Mouse (Mus musculus) MEL (cell line): ENCODE results near the gene Pi4ka.

Experiments used
- POLR2A ChIP-seq, 2 experiments: IDR thresholded peaks; 2 replicates each; pipeline ENCODE4 v1.6.1; 2011 to 2012; ENCODE audit warnings: low read length in 2 of 2, mild to moderate bottlenecking in 2 of 2, control low read depth in 1 of 2, improper control_type of control experiment in 1 of 2, low read depth in 1 of 2, moderate library complexity in 1 of 2; ENCODE audit not compliant: control insufficient read depth in 1 of 2, insufficient read depth in 1 of 2, poor library complexity in 1 of 2
- RCOR1 ChIP-seq: IDR thresholded peaks from 2 replicates; pipeline ENCODE4 v1.6.1; 2012; ENCODE audit warnings: low read depth, mild to moderate bottlenecking, inconsistent platforms, low read length, improper control_type of control experiment

DNA sequence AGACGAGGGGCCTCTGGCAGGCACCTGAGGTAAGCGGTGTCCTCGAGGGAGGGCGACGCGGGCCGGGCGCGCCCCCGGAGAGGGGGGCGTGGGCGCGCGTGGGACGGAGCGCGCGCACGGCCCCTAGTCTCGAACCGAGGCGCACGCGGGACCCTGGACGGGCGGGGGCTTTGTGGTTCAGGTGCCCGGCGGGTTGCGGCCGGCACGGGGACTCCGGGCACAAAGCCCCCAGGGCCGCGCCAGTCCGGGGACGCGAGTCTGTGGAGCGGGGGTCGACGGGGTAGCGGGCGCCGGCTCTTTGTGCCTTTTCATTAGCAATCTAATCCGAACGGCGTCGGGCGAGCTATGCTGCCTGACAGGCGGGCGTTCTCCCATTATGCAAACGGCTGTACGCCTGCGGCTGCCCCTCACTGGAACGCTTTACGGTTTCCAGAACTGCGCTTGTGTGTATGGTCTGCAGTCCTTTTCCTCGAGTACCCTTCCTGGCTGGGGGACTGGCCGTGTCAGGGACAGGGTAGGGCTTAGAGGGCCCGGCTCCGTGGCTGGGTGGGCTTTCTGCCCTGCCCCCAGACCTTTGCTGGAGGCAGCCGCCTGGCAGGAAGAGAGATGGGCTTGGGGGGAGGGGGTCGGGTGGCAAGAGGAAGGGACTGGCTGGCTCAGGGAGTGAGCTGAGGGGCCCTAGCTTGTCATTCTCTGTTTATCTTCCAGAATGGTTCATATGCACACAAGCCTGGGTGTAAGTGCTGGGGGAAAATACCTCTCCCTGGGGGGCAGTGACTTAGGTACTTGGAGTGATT, 172.2 kb downstream of the Pi4ka start:
- TF ChIP-seq RCOR1 (no peak), POLR2A (IDR thresholded peaks at IDR 0.05; ENCODE audit: control insufficient read depth in 1 of 2, insufficient read depth in 1 of 2, low read depth in 1 of 2, low read length in 2 of 2, poor library complexity in 1 of 2) (no peak; a peak in 1 of 4 replicates)
